Mouse (Mus musculus) midbrain, embryonic 11.5 days (tissue): ENCODE measurements around the gene Cd320. TPM values are rescaled to one million over a fixed set of nuclear protein-coding genes. Genes with fewer than 3 reads are reported as not detected.
"Not testable (repeated sequence)": the region's sequence is repeated elsewhere in the genome, so short reads cannot be mapped to it uniquely, and the experiment has no call there.

Source experiments
- ATAC-seq: fragments of 200-750 bp; cut with Nextera tagmentation; 2 replicates; pipeline ENCODE4 v1.8.0; 2017; ENCODE audit warnings: moderate TSS enrichment, moderate library complexity; ENCODE audit not compliant: low FRiP score
- DNase-seq: peaks from one replicate; pipeline ENCODE4 v3.0.0; 2015; ENCODE audit warnings: low spot score; ENCODE audit errors: missing footprints
- H3K27ac ChIP-seq: fragments of 300-500 bp; sonication (generic); 2 replicates; pipeline ENCODE4 v1.5.1; 2014; ENCODE audit warnings: low read depth, low read length
- H3K27me3 ChIP-seq: fragments of 300-500 bp; sonication (generic); 2 replicates; pipeline ENCODE4 v1.6.1; 2014; ENCODE audit warnings: mild to moderate bottlenecking, low read length, moderate library complexity, mixed read lengths; ENCODE audit not compliant: control insufficient read depth, insufficient read depth
- H3K36me3 ChIP-seq: fragments of 300-500 bp; sonication (generic); 2 replicates; pipeline ENCODE4 v1.6.1; 2014; ENCODE audit warnings: mild to moderate bottlenecking, low read length, moderate library complexity, mixed read lengths; ENCODE audit not compliant: control insufficient read depth, insufficient read depth
- H3K4me1 ChIP-seq: fragments of 300-500 bp; sonication (generic); 2 replicates; pipeline ENCODE4 v1.6.1; 2014; ENCODE audit warnings: low read length; ENCODE audit not compliant: control insufficient read depth, insufficient read depth
- H3K4me2 ChIP-seq: fragments of 300-500 bp; sonication (generic); 2 replicates; pipeline ENCODE4 v1.6.1; 2014; ENCODE audit warnings: mild to moderate bottlenecking, moderate library complexity
- H3K4me3 ChIP-seq: fragments of 300-500 bp; sonication (generic); 2 replicates; pipeline ENCODE4 v1.5.1; 2014; ENCODE audit warnings: low read depth, low read length
- H3K9ac ChIP-seq: fragments of 300-500 bp; sonication (generic); 2 replicates; pipeline ENCODE4 v1.6.1; 2014; ENCODE audit warnings: low read length
- H3K9me3 ChIP-seq: fragments of 300-500 bp; sonication (generic); 2 replicates; pipeline ENCODE4 v1.6.1; 2016; ENCODE audit warnings: low read length; ENCODE audit not compliant: control insufficient read depth
- WGBS: fragments of 180-500 bp; shearing (Covaris S2); extraction: QIAGEN DNeasy Blood & Tissue Kit; methylation state at CpG from one replicate; pipeline ENCODE4 v1.1.7; 2014; 5-methylcytosine and 5-hydroxymethylcytosine counted together
- polyA plus RNA-seq: library from polyadenylated mRNA; unstranded; fragments of >200 nt; fragmentation: Nextera tagmentation; extraction: Ambion mirVana; gene quantifications from 2 replicates; pipeline ENCODE4 v1.2.1, GENCODE M21; 2014

Gene Cd320
- polyA plus RNA-seq, 1 experiment from 2014 or later, result 70.5 TPM

DNA sequence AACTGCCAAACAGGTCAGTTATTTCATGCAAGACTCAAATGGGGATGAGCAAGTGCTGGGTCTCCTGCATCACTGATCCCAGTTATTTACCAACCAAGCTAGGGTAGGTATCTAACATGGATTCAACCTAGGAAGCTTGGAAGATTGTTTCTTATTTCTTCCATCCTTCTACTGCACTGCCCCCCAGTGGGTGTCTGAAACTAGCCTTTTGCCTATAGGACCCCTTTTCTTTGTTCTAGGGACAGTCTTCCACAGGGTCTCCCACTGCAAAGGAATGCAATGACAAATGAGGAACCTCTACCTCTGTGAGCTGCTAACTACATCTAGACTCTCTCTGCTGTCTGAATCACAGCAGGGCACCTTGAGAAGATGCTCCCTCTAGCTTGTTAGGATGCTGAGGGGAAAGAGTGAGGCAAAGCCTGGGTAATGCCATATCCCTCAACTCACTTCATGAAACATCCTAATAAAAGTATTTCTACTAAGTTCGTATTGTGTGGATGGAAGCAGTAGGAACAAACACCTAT, 20.4 kb upstream of the Cd320 start:
- Histone ChIP-seq H3K4me3 (no peak overlapping the region), H3K36me3 (peaks cover 28% of the 10 kb centered on the region; the same call in 1 of the 2 replicates)
- DNase-seq, result no peak

DNA sequence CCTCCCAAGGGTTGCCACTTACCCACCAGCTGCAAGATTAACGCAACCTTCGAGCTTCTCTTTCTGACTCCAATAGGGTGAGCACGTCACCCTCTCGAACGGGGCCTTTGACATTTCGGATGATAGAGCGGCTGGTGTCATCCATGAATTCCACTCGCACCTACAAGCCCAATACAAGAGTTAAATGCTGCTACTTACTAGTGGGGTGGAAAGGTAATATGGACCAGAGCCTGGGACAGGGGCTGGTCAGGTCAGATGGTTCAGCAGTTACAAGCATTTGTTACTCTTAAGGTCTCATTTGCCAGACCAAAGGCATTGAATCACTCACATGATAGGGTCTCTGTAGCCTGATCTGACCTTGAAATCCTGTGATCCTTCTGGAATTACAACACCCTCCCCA, 19.7 kb upstream of the Cd320 start:
- H3K27me3 ChIP-seq, DNase-seq, H3K9me3 ChIP-seq, H3K27ac ChIP-seq, ATAC-seq: not testable (repeated sequence)
- peak overlapping the region; percentile 86 for H3K9ac ChIP-seq
- H3K4me2 ChIP-seq, result peak overlapping the region; percentile 62
- H3K4me1 ChIP-seq, result peaks cover 19% of the 10 kb centered on the region
- H3K36me3 ChIP-seq, result peaks cover 28% of the 10 kb centered on the region; the same call in 1 of the 2 replicates
- WGBS, result 86% methylated on average over 8 of the region's 8 CpGs
- H3K4me3 ChIP-seq, result peak overlapping the region; percentile 79

More for the DNA sequence above, 20.4 kb upstream of the Cd320 start:
- Histone ChIP-seq H3K4me2 (peak overlapping the region; percentile 16; the same call in 1 of the 2 replicates), H3K27me3 (no peaks in the 10 kb centered on the region), H3K4me1 (peaks cover 23% of the 10 kb centered on the region), H3K9ac (no peak overlapping the region), H3K27ac (no peak overlapping the region), H3K9me3 (no peaks in the 10 kb centered on the region)
- WGBS, result 96% methylated on average over 1 of the region's 1 CpGs
- ATAC-seq, result no peak

DNA sequence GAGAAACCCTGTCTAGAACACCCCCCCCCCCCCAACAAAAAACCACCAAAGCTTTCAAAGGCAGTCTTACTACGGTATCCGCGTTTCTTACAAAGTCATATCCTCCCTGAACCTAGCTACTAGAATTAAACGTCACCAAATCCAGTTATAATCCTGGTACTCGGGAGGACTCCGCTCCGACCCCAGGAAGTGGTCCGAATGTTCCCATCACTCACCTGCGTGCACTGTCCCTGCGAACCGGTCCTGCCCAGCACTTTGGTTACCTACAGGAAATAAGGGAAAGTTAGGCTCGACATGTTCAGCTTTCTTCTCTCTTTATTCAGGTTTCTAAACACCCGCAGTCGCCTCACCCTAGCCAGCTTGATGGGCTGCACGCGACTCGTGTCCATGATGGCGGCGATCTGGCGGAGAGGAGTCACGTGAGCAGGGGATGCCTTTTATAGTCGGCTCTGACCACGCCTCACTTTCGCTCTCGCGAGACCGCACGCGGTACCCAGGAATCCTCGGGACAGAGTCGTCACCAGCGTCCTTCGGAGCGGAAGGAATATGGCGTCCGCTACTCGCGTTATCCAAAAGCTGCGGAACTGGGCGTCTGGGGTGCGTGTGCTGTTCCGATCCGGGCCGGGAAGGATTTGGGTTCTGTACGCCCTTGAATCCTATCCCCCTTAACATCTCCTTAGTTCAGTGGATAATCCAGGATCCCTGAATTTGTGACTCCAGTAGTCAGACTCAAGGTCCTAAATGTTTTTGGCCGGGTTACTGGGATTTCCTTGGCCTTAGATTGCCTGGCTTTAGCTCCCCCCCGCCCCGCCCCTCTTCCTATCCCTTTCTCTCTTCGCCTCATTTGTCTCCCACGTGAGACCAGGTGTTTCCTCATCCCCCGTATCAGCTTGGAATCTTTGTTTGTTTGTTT, 18.6 kb upstream of the Cd320 start, which contains the start of the genes Rps28 and Ndufa7:
TSS of gene Rps28 (minus strand) at position 479 of the 913 bp plus-strand sequence.
TSS of gene Ndufa7 (plus strand) at position 489 of the 913 bp plus-strand sequence.
- peak within 1 kb of the TSS; percentile 79 for H3K4me3 ChIP-seq
- peak; percentile 100 for DNase-seq
- H3K4me1 ChIP-seq, result peaks cover 16% of the 10 kb centered on the region
- H3K27ac ChIP-seq, result peak within 1 kb of the TSS; percentile 52; the same call in 1 of the 2 replicates
- H3K4me2 ChIP-seq, result peak within 1 kb of the TSS; percentile 62
- under 1% methylated on average over 51 of the region's 51 CpGs for WGBS
- H3K36me3 ChIP-seq, result peaks cover 23% of the 10 kb centered on the region; the same call in 1 of the 2 replicates
- H3K9ac ChIP-seq, result peak within 1 kb of the TSS; percentile 86
- no peaks in the 10 kb centered on the region for H3K27me3 ChIP-seq
- no peaks in the 10 kb centered on the region for H3K9me3 ChIP-seq
- peak; percentile 94 for ATAC-seq

DNA sequence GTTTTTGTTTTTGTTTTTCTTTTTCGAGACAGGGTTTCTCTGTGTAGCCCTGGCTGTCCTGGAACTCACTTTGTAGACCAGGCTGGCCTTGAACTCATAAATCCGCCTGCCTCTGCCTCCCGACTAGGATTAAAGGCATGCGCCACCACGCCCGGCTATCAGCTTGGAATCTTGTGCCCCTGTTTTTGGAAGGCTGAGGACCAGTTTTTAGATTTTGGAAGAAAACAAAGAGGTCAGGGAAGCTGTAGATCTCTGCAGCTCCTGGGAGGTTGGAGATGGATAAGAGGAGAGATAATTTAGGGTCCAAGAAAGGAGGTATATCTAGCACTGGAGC, 17.9 kb upstream of the Cd320 start:
- ATAC-seq, H3K27me3 ChIP-seq, H3K9me3 ChIP-seq, H3K27ac ChIP-seq: not testable (repeated sequence)
- peaks cover 16% of the 10 kb centered on the region for H3K4me1 ChIP-seq
- H3K36me3 ChIP-seq, result peaks cover 23% of the 10 kb centered on the region; the same call in 1 of the 2 replicates
- 8% methylated on average over 6 of the region's 6 CpGs for WGBS
- peak overlapping the region; percentile 86 for H3K9ac ChIP-seq
- H3K4me3 ChIP-seq, result peak overlapping the region; percentile 79
- peak overlapping the region; percentile 58 for H3K4me2 ChIP-seq
- peak; percentile 88 for DNase-seq

DNA sequence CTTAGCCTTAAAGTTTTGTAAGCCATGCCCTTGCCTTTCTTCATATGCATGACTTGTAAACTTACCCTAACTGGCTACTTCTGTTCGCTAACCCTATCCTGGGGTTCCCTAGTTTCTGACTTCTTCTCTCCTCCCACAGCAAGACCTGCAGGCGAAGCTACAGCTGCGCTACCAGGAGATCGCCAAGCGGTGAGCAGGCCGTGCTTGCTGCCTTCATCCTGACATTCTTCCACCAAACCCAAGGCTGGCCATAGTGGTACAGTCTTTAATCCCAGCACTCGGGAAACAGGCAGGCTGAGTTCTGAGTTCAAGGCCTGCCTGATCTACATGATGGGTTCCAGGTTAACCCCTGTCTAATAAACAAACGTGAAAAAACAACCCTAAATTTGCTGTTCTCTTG, 17.4 kb upstream of the Cd320 start:
- Histone ChIP-seq H3K4me2 (peak overlapping the region; percentile 58), H3K27me3 (no peaks in the 10 kb centered on the region), H3K36me3 (peaks cover 21% of the 10 kb centered on the region; the same call in 1 of the 2 replicates), H3K9me3 (no peaks in the 10 kb centered on the region), H3K4me1 (peaks cover 16% of the 10 kb centered on the region), H3K27ac (no peak overlapping the region), H3K9ac (no peak overlapping the region), H3K4me3 (peak overlapping the region; percentile 79)
- no peak for DNase-seq
- WGBS, result 86% methylated on average over 8 of the region's 8 CpGs
- ATAC-seq, result no peak

DNA sequence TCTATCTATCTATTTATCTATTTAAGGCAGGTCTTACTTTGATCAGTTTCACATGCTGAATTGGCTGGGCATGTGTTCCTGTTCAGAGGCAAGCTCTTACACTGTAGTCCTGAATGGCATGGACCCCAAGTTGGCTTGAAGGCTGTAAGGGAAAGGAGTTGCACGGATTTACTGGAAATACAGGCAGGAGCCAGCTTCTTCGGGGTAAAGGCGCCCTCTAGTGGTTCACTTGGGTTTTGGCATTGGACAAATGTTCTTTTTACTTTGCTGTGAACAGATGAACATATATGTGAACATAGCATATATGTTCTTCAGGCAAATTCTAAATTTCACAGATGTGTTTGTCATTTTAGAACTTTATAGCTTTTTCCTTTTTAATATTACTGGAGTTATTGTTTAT, 16.0 kb upstream of the Cd320 start:
- DNase-seq (peak; percentile 93), ATAC-seq (no peak)
- Histone ChIP-seq H3K27ac (no peak overlapping the region), H3K9ac (no peak overlapping the region), H3K36me3 (peaks cover 13% of the 10 kb centered on the region; the same call in 1 of the 2 replicates), H3K4me1 (peaks cover 16% of the 10 kb centered on the region), H3K9me3 (no peaks in the 10 kb centered on the region), H3K4me3 (no peak overlapping the region), H3K27me3 (no peaks in the 10 kb centered on the region), H3K4me2 (no peak overlapping the region)
- WGBS, result 0% methylated on average over 3 of the region's 3 CpGs

DNA sequence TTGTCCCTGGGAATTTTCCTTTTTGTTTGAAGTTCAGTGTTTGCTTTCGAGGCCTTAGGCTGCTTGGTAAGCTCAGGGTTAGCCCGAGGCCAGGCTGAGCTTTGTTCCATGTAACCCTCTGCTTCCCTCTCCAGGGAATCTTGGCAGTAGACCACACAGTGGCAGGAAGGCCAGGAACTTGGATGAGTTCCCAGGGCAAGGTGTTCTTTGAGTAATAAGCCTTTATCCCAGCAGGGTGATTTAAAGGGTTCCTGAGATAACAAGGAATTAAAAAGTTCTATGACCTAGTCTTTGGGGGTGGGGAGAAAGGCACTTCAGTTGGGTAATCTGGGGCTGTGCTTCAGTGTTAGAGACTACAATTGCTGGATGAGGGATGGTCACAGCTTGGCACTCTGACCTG, 14.0 kb upstream of the Cd320 start:
- H3K27me3 ChIP-seq, result no peaks in the 10 kb centered on the region
- ATAC-seq (no peak), DNase-seq (no peak)
- H3K36me3 ChIP-seq, result peaks cover 10% of the 10 kb centered on the region; the same call in 1 of the 2 replicates
- peaks cover 6% of the 10 kb centered on the region; the same call in 1 of the 2 replicates for H3K4me1 ChIP-seq
- no peak overlapping the region for H3K4me3 ChIP-seq
- no peak overlapping the region for H3K27ac ChIP-seq
- no peak overlapping the region for H3K9ac ChIP-seq
- H3K9me3 ChIP-seq, result no peaks in the 10 kb centered on the region
- 73% methylated on average over 2 of the region's 2 CpGs for WGBS
- no peak overlapping the region for H3K4me2 ChIP-seq

DNA sequence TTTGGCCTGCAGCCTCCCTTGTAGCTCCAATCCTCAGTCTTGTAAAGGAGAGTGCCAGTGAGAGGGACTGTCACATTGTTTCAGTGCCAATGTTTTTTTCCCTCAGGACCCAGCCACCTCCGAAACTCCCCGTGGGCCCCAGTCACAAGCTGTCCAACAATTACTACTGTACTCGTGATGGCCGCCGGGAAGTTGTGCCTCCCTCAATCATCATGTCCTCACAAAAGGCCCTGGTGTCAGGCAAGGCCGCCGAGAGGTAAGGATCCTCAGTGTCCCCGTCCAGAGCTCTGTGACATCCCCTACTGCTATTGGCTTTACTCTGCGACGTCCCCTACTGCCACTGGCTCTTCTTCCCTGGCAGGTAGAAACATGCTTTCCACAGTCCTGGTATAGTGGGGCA, 13.3 kb upstream of the Cd320 start:
- Histone ChIP-seq H3K9ac (no peak overlapping the region), H3K27ac (no peak overlapping the region), H3K4me2 (no peak overlapping the region), H3K27me3 (no peaks in the 10 kb centered on the region), H3K4me1 (peaks cover 6% of the 10 kb centered on the region; the same call in 1 of the 2 replicates), H3K4me3 (no peak overlapping the region), H3K9me3 (no peaks in the 10 kb centered on the region), H3K36me3 (peaks cover 11% of the 10 kb centered on the region; the same call in 1 of the 2 replicates)
- DNase-seq (no peak), ATAC-seq (no peak)
- 93% methylated on average over 10 of the region's 10 CpGs for WGBS

DNA sequence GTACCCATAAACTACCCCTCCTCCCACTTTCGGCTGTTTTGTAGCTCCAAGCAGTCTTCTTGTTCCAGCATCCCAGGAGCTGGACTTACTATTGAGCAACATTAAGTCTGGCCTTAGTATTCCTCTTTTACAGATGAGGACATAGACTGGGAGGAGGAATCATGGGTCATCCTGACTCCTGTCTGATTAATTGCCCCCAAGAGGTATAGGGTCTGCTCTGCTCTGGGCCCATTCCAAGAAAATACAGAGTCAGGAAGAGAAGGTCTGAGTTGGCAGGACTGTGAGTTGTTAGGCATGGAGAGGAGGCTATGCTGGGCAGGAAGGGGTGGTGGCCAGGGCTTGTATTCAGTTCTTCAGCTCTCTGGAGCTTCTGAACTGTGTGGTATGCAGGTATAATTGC, 1.3 kb downstream of the Cd320 start:
- H3K36me3 ChIP-seq, result no peaks in the 10 kb centered on the region
- peaks cover 10% of the 10 kb centered on the region for H3K4me1 ChIP-seq
- no peaks in the 10 kb centered on the region for H3K27me3 ChIP-seq
- no peak overlapping the region for H3K27ac ChIP-seq
- WGBS, result 81% methylated on average over 1 of the region's 1 CpGs
- ATAC-seq (no peak), DNase-seq (no peak)
- H3K9me3 ChIP-seq, result no peaks in the 10 kb centered on the region
- H3K4me3 ChIP-seq, result peak overlapping the region; percentile 85; the same call in 1 of the 2 replicates
- 0 out of 2 replicates have a peak overlapping the region, but pooled peaks have one; percentile 79 for H3K9ac ChIP-seq
- H3K4me2 ChIP-seq, result peak overlapping the region; percentile 94
